Mouse (Mus musculus) intestine, postnatal 0 days (tissue): ENCODE results near the gene Cope. TPM values are rescaled to one million over a fixed set of nuclear protein-coding genes. Genes with fewer than 3 reads are reported as not detected.

Experiments
- ATAC-seq: fragments of 200-750 bp; cut with Nextera tagmentation; 2 replicates; pipeline ENCODE4 v1.8.0; 2017; ENCODE audit warnings: mild to moderate bottlenecking, moderate TSS enrichment, moderate library complexity
- H3K27ac ChIP-seq: fragments of 300-500 bp; sonication (generic); 2 replicates; pipeline ENCODE4 v1.5.1; 2014; ENCODE audit warnings: mild to moderate bottlenecking, low read depth, low read length, moderate library complexity
- H3K27me3 ChIP-seq: fragments of 300-500 bp; sonication (generic); replicated peaks from 2 replicates; pipeline ENCODE4 v1.6.1; 2014; ENCODE audit warnings: low read length, mixed read lengths; ENCODE audit not compliant: control insufficient read depth, insufficient read depth
- H3K36me3 ChIP-seq: fragments of 300-500 bp; sonication (generic); 2 replicates; pipeline ENCODE4 v1.6.1; 2014; ENCODE audit warnings: mild to moderate bottlenecking, moderate library complexity; ENCODE audit not compliant: control insufficient read depth, insufficient read depth
- H3K4me1 ChIP-seq: fragments of 300-500 bp; sonication (generic); replicated peaks from 2 replicates; pipeline ENCODE4 v1.6.1; 2014; ENCODE audit warnings: antibody characterized with exemption, low read length, mixed read lengths; ENCODE audit not compliant: control insufficient read depth, insufficient read depth
- H3K4me2 ChIP-seq: fragments of 300-500 bp; sonication (generic); replicated peaks from 2 replicates; pipeline ENCODE4 v1.6.1; 2014; ENCODE audit warnings: low read depth, mild to moderate bottlenecking, moderate library complexity
- H3K4me3 ChIP-seq: fragments of 300-500 bp; sonication (generic); 2 replicates; pipeline ENCODE4 v1.5.1; 2014; ENCODE audit warnings: low read depth, low read length
- H3K9ac ChIP-seq: fragments of 300-500 bp; sonication (generic); 2 replicates; pipeline ENCODE4 v1.6.1; 2014; ENCODE audit warnings: mild to moderate bottlenecking, low read depth, low read length
- H3K9me3 ChIP-seq: fragments of 300-500 bp; sonication (generic); 2 replicates; pipeline ENCODE4 v1.6.1; 2016; ENCODE audit warnings: mixed run types; ENCODE audit not compliant: control insufficient read depth
- CTCF ChIP-seq: sonication (generic); IDR thresholded peaks from 2 replicates; pipeline ENCODE4 v1.5.1; 2016; ENCODE audit warnings: low read depth, mild to moderate bottlenecking, control low read depth, antibody characterized with exemption, moderate library complexity
- whole genome bisulfite sequencing: fragments of 180-500 bp; shearing (Covaris S2); extraction: QIAGEN DNeasy Blood & Tissue Kit; methylation state at CpG from one replicate; pipeline ENCODE4 v1.1.7; 2014; 5-methylcytosine and 5-hydroxymethylcytosine counted together
- polyA plus RNA-seq: library from polyadenylated mRNA; unstranded; fragments of >200 nt; fragmentation: Nextera tagmentation; extraction: Ambion mirVana; gene quantifications from 2 replicates; pipeline ENCODE4 v1.2.1, GENCODE M21; 2015

The Cope gene
- polyA plus RNA-seq, 1 experiment from 2014 or later, result 383 TPM

DNA sequence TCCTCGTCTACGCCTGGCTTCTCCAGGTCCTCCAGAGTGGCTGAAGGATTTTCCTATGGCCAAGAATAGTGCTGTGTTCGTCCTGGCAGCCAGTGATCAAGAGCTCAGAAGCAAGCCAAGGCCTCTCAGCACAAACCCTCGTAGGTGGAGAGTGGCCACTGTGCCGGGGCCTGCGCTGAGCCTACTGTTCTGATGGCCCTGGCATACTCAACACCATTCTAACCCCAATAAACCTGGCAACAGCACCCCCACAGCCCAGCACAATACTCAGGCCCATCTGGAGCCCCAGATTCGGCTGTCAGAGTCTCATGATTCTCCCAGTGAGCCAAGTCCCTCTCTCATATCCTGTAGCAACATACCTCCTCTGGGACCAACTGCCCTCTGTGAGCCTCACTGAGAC lies 38.3 kb downstream of the Cope start:
- no peak for ATAC-seq
- no peak overlapping the region for H3K4me3 ChIP-seq
- H3K9me3 ChIP-seq, result no peaks in the 10 kb centered on the region
- peaks cover 78% of the 10 kb centered on the region for H3K36me3 ChIP-seq
- H3K9ac ChIP-seq, result no peak overlapping the region
- no peak overlapping the region for H3K27ac ChIP-seq
- H3K4me2 ChIP-seq, result no peak overlapping the region
- 88% methylated on average over 7 of the region's 7 CpGs for WGBS
- TF ChIP-seq CTCF, result no peak
- H3K27me3 ChIP-seq, result no peaks in the 10 kb centered on the region
- no peaks in the 10 kb centered on the region for H3K4me1 ChIP-seq

DNA sequence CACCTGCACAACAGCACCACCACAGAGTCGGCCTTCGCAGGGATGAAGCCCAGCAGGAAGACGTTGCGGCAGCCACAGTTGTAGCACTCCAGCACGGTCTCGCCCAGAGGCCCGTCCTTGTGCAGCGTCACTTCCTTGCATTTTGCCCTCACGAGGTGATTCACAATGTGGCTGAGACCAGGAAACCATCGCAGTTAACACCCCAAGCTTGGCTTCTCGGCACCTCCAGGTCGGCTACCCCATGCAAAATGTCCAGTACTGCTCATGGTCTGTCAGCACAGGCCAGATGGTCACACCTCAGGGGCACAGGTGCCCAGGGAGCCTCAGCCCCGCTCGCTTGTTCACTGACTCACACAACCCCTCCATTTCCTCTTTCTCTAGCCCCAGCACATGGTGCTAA lies 39.7 kb downstream of the Cope start:
- Histone ChIP-seq H3K9ac (no peak overlapping the region), H3K9me3 (no peaks in the 10 kb centered on the region), H3K4me3 (no peak overlapping the region), H3K4me2 (no peak overlapping the region), H3K4me1 (no peaks in the 10 kb centered on the region), H3K36me3 (peaks cover 74% of the 10 kb centered on the region), H3K27me3 (no peaks in the 10 kb centered on the region), H3K27ac (no peak overlapping the region)
- TF ChIP-seq CTCF, result no peak
- ATAC-seq, result no peak
- 92% methylated on average over 14 of the region's 14 CpGs for WGBS

DNA sequence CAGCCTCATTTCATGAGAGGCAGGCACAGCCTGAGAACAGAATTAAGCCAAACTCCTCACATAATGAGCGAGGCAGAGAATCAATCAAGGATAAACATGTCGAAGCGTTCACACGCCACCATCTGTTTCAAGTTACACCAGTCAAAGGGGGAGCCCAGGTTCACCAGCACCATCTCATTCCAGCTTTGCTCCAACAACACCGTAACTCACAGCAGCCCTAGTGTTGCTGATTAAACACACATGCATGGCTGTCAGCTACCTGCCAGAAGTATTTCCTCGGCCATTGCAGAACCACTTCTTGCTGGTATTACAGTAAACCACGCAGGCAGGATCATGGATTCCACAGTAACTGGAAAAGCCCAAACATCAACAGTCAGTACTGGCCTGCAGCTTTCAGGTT lies 40.8 kb downstream of the Cope start:
- 83% methylated on average over 7 of the region's 7 CpGs for WGBS
- H3K4me3 ChIP-seq, result no peak overlapping the region
- ATAC-seq, result no peak
- 0 out of 2 replicates have a peak, but pooled peaks cover 6% of the 10 kb centered on the region for H3K4me1 ChIP-seq
- peaks cover 63% of the 10 kb centered on the region for H3K36me3 ChIP-seq
- H3K27me3 ChIP-seq, result no peaks in the 10 kb centered on the region
- H3K9me3 ChIP-seq, result no peaks in the 10 kb centered on the region
- H3K27ac ChIP-seq, result 0 out of 2 replicates have a peak overlapping the region, but pooled peaks have one; percentile 15
- H3K9ac ChIP-seq, result no peak overlapping the region
- H3K4me2 ChIP-seq, result no peak overlapping the region
- no peak for TF ChIP-seq CTCF

DNA sequence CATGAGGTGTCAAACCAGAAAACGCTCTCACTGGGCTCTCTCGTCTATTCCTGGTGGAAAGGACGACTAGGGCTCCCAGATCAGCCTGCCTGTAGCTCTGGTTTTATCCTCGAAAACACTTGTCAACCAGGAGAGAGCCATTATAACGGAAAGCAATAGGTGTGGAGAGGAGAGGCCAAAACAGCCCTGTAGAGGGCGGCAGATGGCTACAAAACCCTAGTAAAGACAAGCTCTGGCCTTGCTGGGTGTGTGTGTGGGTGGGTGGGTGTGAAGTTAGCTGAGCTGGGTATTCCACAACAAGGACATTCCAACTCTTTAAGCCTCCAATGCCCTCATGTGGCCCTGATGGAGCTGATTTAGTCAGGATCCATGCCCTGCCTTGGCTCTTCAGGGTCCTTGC lies 41.4 kb downstream of the Cope start:
- Histone ChIP-seq H3K27me3 (no peaks in the 10 kb centered on the region), H3K27ac (no peak overlapping the region), H3K9me3 (no peaks in the 10 kb centered on the region), H3K9ac (no peak overlapping the region), H3K36me3 (peaks cover 62% of the 10 kb centered on the region), H3K4me2 (no peak overlapping the region), H3K4me1 (peaks cover 11% of the 10 kb centered on the region; the same call in 1 of the 2 replicates), H3K4me3 (no peak overlapping the region)
- no peak for ATAC-seq
- WGBS, result 54% methylated on average over 6 of the region's 6 CpGs
- TF ChIP-seq CTCF, result peak; percentile 72

DNA sequence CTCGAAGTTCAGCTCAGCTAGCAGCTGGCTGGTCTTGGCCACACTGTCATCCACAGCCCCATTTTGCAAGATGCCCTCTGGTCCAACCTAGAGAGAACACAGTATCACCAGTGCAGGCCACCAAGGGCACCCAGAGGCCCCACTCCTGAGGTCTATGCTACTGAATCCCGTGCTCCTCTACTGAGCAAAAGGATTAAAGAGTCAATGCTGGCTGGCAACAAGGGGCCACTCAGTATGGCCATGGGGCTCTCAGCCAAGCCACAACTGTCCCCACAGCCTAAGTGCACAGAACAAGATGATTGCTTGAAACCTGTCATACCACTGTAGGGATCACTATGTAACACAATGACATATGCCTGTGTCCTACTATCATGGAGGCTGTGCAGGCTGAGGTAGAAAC lies 42.0 kb downstream of the Cope start:
- Histone ChIP-seq H3K27me3 (no peaks in the 10 kb centered on the region), H3K9ac (no peak overlapping the region), H3K4me1 (peaks cover 15% of the 10 kb centered on the region), H3K27ac (no peak overlapping the region), H3K4me3 (no peak overlapping the region), H3K4me2 (no peak overlapping the region), H3K36me3 (peaks cover 61% of the 10 kb centered on the region), H3K9me3 (no peaks in the 10 kb centered on the region)
- WGBS, result 96% methylated on average over 2 of the region's 2 CpGs
- TF ChIP-seq CTCF, result no peak
- ATAC-seq, result no peak

DNA sequence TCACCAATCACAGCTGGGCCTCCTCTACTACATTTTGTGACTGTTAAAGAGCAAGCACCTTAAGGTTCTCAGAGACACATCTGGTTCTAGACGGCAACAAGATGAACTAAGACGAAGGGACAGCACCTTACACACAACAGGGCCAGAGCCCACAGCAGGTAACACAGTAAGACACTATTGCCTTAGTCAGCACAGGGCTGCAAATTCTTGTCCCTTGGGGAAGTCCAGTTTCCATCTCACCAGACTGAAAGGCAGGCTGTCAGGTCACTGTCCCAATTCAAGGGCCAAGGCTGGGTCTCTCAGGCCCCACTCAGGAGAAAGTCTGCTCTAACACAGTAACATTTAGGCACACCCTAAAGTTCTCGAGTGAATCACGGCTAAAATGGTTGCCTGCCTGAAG lies 45.1 kb downstream of the Cope start:
- Histone ChIP-seq H3K9ac (no peak overlapping the region), H3K9me3 (no peaks in the 10 kb centered on the region), H3K4me3 (no peak overlapping the region), H3K27me3 (no peaks in the 10 kb centered on the region), H3K27ac (no peak overlapping the region), H3K36me3 (peaks cover 32% of the 10 kb centered on the region), H3K4me2 (no peak overlapping the region), H3K4me1 (peaks cover 29% of the 10 kb centered on the region)
- TF ChIP-seq CTCF, result no peak
- no peak for ATAC-seq
- WGBS, result 70% methylated on average over 4 of the region's 4 CpGs

DNA sequence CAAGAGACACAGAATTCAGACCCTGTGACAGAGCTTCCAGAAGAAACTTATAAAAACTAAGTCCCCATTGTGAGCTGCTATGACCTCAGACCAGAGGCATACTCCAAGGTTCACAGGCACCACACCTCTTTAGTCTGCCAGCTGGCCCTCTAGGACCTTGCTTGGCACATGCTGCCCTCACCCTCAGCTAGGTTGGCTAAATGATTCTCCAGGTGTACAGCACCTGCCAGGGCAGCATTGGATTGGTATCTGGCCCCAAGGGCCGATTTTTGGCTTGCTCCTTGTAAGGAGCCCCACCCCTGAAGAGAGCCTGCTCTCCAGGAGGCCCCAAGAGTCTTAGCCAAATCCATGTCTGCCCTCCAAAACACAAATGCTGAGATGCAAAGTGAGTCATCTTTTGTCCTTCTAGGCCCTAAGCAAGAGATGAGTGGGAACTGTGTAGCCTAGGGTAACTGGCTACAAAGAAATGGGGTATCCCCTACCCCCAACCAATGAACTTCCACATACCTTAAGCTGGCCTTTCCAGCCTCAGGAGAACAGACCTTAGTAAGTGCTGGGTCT lies 45.6 kb downstream of the Cope start:
- H3K4me3 ChIP-seq, result no peak overlapping the region
- no peak overlapping the region for H3K27ac ChIP-seq
- peaks cover 27% of the 10 kb centered on the region for H3K36me3 ChIP-seq
- no peaks in the 10 kb centered on the region for H3K9me3 ChIP-seq
- WGBS, result 50% methylated on average over 1 of the region's 1 CpGs
- TF ChIP-seq CTCF, result no peak
- H3K9ac ChIP-seq, result no peak overlapping the region
- H3K4me1 ChIP-seq, result peaks cover 29% of the 10 kb centered on the region
- H3K4me2 ChIP-seq, result no peak overlapping the region
- ATAC-seq, result peak; percentile 34
- no peaks in the 10 kb centered on the region for H3K27me3 ChIP-seq
